Mouse (Mus musculus) brain, embryonic 14.5 days (tissue): ENCODE data around the gene Aco2.

Experiments
- CTCF ChIP-seq: fragments of 200-500 bp; IDR thresholded peaks from 2 replicates; pipeline ENCODE4 v1.5.1; 2012; ENCODE audit warnings: inconsistent platforms, mild to moderate bottlenecking, moderate library complexity, borderline replicate concordance; ENCODE audit not compliant: insufficient read depth, insufficient read length; ENCODE audit errors: extremely low read depth
- POLR2A ChIP-seq: fragments of 200-500 bp; IDR thresholded peaks from 2 replicates; pipeline ENCODE4 v1.6.1; 2012; ENCODE audit warnings: mild to moderate bottlenecking, inconsistent platforms, borderline replicate concordance; ENCODE audit not compliant: poor library complexity, insufficient read depth, insufficient read length, severe bottlenecking; ENCODE audit errors: extremely low read depth

DNA sequence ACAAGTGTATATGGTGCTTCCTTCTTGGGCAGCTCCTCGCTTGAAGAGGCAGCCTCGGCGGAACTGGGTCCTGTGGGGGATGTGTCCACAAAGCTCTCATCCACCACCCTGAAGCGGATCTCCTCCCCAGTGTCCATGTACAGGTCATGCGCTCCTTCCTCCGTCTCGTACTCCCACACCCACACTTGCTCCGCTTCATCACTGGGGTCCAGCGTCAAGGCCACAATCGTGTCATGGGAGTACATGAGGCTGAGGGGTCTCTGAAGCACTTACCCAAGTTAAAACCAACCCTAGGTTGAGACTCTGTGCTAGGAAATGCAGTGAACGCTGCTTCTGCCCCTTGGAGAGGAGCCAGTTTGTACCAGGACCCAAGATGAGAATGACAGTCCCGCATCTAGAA, 45.1 kb downstream of the Aco2 start:
- TF ChIP-seq CTCF (no peak), POLR2A (no peak)
